Mouse (Mus musculus) CD4-positive helper T cell, adult 2 months (primary cell): ENCODE measurements around the gene Aldh9a1.
"Not testable (repeated sequence)": the region's sequence is repeated elsewhere in the genome, so short reads cannot be mapped to it uniquely, and the experiment has no call there.

Source experiments
- DNase-seq: peaks from one replicate; pipeline ENCODE4 v3.0.0-alpha.2; 2012; ENCODE audit warnings: low read depth, missing footprints, low spot score

Aldh9a1 gene

DNA sequence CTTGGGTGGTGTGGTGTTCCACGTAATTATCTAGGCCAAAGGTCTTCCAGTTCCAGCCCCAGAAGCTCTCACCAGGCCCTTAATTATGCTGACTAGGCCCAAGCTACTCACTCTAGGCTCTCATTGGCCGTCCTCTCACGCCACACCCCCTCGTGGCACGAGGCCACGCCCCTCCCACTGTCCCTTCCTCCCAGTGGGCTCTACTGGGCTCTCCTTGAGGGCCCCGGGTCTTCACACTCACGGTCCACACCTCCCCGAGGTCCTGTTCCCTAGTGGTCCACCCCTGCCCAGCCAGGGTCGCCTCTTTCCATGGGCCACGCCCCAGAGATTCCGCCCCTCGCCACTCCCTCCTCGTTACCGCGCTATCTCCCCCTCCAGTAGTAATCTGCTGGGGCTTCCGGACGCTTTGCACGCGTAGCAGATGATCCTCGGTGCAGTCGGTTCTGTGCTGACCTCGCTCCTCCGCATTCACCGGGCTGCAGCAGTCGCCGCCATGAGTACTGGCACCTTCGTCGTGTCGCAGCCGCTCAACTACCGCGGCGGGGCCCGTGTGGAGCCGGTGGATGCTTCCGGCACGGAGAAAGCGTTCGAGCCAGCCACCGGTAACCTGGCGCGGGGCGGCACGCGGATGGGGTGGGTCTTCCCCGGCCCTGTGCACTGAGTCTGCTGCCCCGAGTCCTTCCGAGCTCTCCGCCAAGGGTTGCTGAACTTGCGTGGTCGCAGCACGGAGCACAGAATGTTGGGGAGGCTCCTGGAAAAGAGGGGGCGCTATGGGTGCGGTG lies at the start of gene Aldh9a1:
Gene Aldh9a1 (plus strand): TSS at position 177 of the 782 bp plus-strand sequence.
- DNase-seq, result peak; percentile 86

DNA sequence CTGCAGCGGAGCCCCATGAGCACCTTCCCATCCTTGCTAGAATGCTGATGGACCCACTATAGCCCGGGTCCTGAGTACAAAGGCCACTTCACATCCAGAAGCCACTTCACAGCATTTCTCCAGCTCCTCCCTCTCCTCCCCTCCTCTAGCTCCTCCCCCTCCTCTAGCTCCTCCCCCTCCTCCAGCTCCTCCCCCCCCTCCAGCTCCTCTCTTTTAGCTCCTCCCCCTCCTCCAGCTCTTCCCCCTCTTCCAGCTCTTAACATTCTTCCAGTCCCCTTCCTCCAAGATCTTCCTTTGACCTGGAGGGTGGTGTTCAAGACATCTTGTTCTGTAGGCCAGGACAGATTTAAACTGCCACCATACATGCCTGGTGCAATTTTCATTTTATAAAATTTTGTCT lies 49.7 kb upstream of the Aldh9a1 start:
- no peak for DNase-seq

DNA sequence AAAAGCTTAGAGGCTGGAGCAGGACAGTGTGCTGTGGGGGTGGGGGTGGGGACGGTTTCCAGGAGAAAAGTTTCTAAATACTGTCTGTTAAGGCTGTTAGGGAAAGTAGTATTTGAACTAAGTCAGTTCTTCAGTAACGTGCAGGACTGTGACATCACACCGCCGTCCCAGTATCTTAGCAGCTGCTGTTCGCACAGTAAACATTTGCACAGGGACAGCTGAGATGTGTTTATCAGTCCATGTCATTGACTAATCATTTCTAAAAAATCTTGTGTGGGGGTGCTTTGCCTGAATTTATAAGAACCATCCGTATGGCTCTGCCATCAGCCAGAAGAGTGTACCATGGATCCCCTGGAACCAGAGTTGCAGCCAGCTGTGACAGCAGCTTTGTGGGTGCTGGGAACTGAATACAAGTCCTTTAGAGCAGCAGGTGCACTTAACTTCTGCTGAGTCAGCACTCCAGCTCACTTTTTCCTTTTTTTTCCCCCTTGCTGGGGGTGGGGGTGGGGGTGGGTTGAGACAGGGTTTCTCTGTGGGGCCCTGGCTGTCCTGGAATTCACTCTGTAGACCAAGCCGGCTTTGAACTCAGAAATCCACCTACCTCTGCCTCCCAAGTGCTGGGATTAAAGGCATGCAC lies 44.2 kb upstream of the Aldh9a1 start:
- no peak for DNase-seq

DNA sequence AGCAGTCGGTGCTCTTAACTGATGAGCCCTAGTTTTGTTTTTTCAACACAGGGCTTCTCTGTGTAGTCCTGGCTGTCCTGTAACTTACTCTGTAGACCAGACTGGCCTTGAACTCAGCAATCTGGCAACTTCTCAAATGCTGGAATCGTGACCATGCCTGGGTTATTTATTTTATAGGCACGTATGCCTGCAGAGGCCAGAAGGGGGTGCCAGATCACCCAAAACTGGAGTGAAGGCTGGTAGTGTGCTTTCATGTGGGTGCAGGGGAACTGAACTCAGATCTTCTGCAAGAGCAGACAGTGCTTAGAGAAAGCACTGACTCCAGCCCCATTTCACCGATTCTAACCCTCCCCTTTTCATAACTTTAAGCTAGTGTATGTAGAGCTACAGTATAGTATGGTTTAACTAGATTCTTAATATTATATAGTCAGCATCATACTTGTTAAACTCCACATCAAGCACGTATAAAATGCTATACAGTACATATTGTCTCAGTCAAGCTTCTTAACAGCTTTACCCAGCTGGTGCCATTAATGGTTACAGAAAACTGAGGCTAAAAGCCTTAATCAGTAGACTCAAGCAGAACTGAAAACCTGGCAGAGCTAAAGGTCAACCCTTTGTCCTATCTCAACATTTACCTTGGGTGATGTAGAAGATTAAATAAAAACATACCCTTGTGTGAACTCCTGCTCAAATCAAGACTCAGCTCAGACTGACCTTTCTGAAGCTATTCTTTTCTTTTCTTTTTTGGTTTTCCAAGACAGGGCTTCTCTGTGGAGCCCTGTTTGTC lies 43.1 kb upstream of the Aldh9a1 start:
- DNase-seq, result peak; percentile 80

DNA sequence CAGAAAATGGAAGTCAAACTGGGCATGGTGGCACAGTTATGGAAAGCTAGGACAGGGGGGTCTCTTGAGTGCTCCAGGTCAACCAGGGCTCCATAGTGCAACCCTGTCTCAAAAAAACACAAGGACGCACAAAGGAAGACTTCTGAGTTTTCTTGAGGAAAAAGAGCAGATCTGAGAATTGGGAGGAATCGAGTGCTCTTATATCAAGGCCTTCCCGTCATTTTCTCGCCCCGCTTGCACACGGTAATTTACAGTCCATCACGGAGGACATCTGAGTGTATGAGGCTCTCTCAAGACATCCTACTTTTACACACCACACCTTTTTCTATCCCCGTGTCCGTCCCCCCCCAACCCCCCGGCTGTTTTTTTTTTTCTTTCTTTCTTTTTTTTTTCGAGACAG lies 42.1 kb upstream of the Aldh9a1 start:
- DNase-seq, result peak; percentile 22

DNA sequence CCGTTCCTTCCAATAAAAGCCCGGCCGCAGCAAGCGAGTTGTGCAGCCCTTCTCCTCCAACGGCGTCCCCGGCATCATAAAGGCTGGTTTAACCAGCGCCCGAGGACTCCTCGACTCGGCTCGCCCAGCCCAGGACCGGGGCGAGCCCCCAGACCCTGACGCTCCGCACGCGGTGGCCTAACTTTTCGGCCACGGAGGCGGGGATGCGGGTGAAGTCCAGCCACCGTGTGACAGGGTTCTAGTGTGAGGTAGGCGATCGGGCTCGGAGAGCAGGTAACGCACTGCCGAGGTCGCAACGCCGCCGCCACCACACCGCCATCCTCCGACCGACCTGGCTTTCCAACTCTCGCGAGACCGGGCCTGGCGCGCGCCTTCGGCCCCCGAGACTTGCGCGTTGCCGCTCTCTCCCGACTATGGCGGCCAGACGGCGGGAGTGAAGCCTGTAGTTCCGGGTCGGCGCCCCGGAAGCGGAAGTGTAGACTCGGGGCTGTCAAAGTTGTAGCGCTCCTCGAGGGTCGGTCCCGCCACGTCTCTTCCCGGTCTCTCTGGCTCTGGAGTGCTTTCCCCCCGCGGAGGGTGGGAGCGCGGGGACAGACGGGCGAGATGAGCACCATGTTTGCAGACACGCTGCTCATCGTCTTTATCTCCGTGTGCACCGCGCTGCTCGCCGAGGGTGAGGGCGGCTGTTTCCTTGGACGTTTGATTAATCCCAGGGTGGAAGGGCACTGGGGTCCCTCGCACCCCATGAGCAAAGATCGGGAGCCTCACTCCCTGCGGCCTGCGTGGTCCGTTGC lies 41.3 kb upstream of the Aldh9a1 start, which contains the start of gene Tmco1:
Gene Tmco1 (plus strand): TSS at position 118 of the 794 bp plus-strand sequence.
- DNase-seq, result peak; percentile 97

DNA sequence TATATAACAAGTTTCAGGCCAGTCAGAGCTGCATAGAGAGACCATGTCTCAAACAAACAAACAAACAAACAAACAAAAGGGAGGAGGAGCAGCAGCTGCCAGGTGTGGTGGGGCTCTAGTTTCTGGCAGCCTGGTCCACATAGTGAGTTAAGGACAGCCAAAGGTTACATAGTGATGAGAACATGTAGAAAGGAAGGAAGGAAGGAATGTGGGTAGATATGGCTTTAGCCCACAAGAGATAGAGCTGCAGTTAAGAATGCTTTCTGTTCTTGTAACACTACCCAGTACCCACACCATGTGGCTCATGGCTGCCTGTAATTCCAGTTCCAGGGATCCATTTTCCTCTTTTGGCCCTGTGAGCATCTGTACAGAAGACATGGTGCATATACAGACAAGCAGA lies 37.4 kb upstream of the Aldh9a1 start:
- DNase-seq, result no peak

DNA sequence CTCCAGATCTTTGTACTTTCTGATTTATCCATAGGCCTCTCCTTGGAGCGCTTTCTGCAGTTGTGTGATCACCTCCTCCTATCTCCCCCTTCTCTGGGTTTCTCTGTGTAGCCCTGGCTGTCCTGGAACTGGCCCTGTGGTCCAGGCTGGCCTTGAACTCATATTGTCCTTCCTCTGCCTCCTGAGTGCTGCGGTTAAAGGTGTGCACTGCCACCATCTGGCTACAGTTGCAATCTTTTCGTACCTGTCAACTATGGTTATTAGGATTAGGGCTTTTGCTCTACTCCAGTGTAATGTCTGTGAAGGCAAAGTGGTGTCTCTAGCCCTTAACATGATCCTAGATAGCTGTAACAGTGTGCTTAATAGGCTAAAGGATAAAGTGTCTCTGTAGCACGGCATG lies 36.6 kb upstream of the Aldh9a1 start:
- DNase-seq, result no peak

DNA sequence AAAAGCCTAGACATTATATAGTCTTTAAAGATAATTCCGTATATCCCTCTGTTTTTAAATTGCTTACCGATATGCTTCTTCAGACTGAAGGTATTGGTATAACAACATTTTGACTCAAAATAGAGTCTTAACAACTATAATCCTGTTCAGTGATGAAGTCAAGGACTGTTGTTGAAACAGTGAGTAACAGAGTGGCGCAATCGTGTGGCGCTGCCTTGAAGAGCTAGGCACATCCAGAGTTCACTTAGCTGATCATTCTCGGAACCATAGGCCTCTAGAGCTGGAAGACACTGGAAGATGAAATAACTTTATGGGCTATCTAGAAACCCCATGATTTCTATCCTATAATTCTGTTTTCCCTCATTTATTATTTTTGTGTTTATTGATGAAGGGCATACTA lies 28.1 kb upstream of the Aldh9a1 start:
- DNase-seq, result no peak

DNA sequence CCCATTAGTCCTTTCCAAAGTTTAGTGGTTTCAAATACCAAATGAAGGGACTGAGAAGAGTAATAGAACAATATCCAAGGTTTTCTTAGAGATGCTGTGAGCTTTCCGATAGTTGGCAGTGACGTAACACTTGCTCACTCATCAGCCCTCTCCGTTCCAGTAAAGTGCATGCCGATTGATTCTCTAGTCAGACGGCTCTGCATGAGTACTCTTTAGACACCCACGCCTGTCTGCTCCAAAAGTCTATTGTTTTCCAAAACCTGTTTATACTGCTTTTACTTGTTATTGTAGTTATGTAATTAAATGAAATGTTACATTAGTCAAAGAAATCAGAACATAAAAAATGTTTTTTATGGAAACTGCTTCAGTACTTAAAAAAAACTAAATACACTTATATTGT lies 21.0 kb upstream of the Aldh9a1 start:
- no peak for DNase-seq

DNA sequence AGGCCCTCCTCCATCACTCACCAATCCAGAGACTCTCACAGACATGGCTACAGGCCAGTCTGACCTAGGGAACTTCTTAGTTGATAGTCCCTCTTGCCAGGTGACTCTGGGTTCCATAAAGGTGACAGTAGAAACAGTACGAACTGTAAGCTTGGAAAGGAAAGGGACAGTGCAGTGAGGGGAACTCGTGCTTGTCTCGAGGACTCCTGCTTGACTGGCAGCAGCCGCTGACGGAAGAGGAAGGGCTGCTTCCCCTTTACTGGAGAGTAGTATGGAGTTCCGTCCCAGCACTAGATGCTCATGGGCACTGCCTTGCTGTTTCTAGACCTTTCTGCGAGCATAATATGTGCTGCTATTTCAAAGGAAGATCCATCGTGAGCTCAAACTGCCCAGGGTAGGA lies 18.7 kb upstream of the Aldh9a1 start:
- no peak for DNase-seq

DNA sequence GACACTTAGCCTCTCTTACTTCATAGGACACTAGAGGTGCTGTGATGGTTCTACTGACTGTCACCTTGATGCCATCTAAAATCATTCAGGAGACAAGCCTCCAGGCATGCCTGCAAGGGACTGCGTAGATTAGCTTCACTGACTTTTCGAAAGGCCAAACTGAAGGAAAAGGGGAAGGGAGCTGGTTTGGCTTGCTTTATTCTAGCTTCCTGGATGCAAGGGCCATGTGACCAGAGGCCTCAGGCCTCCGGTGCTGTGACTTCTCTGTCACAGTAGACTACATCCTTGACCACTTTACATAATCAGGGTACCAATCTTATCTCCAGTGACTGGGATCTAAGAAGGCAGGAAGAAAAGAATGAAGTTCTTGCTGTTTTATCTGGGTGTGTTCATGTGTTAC lies 13.4 kb upstream of the Aldh9a1 start:
- DNase-seq, result no peak

DNA sequence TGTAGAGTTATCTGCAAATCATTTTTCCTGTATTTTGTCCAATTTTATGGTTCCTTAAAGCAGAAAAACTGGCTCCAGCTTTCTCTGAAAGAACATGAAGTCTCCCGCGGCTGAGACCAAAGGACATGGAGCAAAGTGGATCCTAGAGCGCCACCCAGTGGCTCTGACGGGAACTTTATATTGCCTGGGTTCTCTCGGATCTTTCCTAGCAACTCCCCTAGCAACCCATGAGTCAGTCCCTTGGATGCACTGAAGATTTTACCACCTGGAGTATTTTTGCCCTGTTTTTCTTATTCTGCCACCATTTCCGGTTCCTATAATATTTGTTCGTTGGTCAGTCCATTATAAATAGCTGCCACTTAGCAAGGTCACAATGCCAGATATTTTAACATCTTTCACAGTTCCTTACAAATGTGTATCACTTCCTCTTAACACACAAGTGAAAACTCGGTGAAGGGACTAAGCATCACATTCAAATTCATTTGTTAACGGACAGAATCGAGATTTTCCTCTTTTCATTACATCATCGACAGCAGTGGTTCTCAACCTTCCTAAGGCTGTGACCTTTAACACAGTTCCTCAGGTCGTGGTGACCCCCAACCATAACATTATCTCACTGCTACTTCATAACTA lies 12.2 kb upstream of the Aldh9a1 start:
- DNase-seq, result peak; percentile 82

DNA sequence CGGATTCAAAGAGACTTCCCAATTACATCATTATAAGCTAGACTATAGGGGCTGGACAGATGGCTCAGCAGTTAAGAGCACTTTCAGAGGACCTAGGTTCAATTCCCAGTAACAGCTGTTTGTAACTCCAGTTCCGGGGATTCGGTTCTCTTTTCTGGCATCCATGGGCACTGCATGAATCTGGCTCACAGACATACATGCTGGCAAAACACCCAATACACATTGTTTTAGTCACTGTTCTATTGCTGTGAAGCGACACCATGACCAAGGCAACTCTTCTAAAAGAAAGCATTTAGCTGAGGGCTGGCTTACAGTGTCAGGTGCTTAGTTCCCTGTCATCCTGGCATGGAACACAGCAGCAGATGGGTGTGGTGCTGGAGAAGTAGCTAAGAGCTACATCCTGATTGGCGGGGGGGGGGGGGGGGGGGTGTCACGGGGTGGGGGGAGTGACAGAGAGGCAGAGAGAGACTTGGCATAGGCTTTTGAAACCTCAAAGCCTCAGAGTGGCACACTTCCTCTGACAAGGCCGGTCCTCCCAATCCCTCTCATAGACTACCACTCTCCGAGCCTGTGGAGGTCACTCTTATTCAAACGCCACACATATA lies 10.5 kb upstream of the Aldh9a1 start:
- peak; percentile 19 for DNase-seq

DNA sequence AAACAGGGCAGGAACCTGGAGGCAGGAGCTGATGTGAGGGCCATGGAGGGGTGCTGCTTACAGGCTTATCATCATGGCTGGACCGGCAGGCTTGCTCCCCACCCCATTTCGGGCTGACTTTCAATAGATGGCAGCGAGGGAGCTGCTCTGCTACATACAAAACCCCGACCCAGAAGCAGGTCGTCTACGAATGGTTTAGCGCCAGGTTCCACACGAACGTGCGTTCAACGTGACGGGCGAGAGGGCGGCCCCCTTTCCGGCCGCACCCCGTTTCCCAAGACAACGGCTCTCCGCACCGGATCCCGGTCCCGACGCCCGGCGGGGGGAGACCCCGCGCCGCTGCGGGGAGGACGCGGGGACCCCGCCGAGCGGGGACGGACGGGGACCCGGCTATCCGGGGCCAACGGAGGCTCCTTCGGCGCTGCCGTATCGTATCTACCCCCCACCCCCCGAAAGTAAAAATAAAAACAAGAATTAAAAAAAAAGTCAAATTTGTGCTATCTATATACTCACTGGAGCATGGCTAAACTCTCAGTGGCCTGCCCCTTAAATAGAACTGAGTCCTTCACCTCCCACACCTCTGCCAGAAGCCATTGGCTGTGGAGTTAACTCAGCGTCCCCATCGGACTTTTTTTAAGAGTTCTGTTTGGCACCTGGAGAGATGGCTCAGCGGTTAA lies 9.5 kb upstream of the Aldh9a1 start:
- DNase-seq, result peak; percentile 38

DNA sequence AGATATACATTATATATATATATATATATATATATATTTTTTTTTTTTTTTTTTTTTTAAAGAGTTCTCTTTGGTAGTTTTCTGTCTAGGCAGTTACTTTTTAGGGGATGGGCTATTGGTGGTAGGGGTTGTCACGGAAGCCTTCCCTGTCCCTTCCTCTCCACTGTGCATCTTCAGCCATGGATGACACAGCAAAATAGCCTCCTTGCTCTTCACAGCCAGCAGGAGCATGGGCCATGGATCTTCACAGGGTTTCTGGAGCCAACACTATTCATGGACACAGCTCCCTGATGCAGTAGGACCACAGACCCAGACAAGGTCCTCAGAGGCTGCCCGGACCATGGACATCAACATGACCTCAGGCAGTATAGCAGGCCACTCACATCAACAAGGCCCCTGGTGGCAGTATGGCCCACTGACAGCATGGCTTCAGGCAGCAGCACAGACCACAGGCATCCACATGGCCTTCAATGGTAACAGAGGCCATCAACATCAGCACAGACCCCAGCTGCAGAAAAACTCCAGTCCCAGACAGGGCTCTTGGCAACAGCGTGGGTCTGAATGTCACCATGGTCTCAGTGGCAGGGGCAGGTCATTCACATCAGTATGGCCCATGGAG lies 8.8 kb upstream of the Aldh9a1 start:
- DNase-seq, result no peak

DNA sequence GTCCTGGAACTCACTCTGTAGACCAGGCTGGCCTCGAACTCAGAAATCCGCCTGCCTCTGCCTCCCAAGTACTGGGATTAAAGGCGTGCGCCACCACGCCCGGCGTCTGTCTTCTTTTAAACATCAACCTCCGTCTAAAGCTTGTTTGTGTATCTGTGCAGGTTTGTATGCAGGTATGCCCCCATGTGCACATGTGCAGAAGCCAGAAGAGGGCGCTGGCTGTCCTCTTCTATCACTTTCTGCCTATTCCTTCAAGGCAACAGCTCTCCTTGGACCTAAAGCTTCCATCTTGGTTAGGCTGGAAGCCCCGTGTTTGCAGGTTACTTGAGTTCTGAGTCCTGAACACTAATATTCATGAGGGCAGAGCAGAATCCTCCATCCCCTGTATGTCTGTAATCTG lies 7.0 kb upstream of the Aldh9a1 start:
- DNase-seq, result no peak

DNA sequence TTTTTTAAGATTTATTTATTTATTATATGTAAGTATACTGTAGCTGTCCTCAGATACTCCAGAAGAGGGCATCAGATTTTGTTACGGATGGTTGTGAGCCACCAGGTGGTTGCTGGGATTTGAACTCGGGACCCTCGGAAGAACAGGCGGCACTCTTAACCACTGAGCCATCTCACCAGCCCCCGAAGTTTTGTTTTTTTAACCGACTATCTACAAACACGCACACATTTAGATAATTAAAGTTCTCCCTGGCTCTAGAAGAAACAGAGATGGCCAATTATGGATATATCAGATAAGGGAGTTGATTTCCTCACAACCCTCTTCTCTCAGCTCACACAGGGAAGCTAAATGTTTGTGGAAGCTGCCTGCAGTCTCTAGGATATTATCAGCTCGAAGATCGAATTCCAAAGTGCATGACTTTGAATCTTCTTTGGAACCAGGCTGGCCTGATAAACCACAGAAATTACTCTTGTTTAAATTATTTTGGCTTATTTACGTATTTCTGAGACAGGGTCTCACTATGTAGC lies 3.7 kb upstream of the Aldh9a1 start:
- not testable (repeated sequence) for DNase-seq

DNA sequence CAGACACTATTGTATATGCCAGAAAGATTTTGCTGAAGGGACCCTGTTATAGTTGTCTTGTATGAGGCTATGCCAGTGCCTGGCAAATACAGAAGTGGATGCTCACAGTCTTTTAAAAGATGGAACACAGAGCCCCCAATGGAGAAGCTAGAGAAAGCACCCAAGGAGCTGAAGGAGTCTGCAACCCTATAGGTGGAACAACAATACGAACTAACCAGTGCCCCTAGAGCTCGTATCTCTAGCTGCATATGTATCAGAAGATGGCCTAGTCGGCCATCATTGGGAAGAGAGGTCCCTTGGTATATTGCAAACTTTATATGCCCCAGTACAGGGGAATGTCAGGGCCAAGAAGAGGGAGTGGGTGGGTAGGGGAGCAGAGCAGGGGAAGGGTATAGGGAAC lies 585 bp upstream of the Aldh9a1 start:
- DNase-seq, result not testable (repeated sequence)
